Mouse (Mus musculus) liver, embryonic 13.5 days (tissue): ENCODE data around the gene Klc1. TPM values are rescaled to one million over a fixed set of nuclear protein-coding genes. Genes with fewer than 3 reads are reported as not detected.
A peak's percentile ranks its signal among the peaks of the same experiment; 100 is the strongest.
"Not testable (repeated sequence)": the region's sequence is repeated elsewhere in the genome, so short reads cannot be mapped to it uniquely, and the experiment has no call there.

Experiments
- ATAC-seq: fragments of 200-750 bp; cut with Nextera tagmentation; 2 replicates; pipeline ENCODE4 v1.8.0; 2017; ENCODE audit warnings: low read depth, mild to moderate bottlenecking, moderate number of reproducible peaks, moderate library complexity
- DNase-seq: peaks from one replicate; pipeline ENCODE4 v3.0.0; 2022
- H3K27ac ChIP-seq: fragments of 300-500 bp; sonication (generic); 2 replicates; pipeline ENCODE4 v1.5.1; 2015; ENCODE audit warnings: moderate library complexity, mild to moderate bottlenecking, inconsistent platforms
- H3K27me3 ChIP-seq: fragments of 300-500 bp; sonication (generic); 2 replicates; pipeline ENCODE4 v1.6.1; 2015; ENCODE audit warnings: mild to moderate bottlenecking, inconsistent platforms
- H3K36me3 ChIP-seq: fragments of 300-500 bp; sonication (generic); 2 replicates; pipeline ENCODE4 v1.6.1; 2015; ENCODE audit warnings: mild to moderate bottlenecking, inconsistent platforms
- H3K4me1 ChIP-seq: fragments of 300-500 bp; sonication (generic); replicated peaks from 2 replicates; pipeline ENCODE4 v1.6.1; 2015; ENCODE audit warnings: inconsistent platforms
- H3K4me2 ChIP-seq: fragments of 300-500 bp; sonication (generic); 2 replicates; pipeline ENCODE4 v1.6.1; 2015; ENCODE audit warnings: inconsistent platforms, mild to moderate bottlenecking, moderate library complexity
- H3K4me3 ChIP-seq: fragments of 300-500 bp; sonication (generic); replicated peaks from 2 replicates; pipeline ENCODE4 v1.5.1; 2015; ENCODE audit warnings: mild to moderate bottlenecking, inconsistent platforms
- H3K9ac ChIP-seq: fragments of 300-500 bp; sonication (generic); 2 replicates; pipeline ENCODE4 v1.6.1; 2015; ENCODE audit warnings: mild to moderate bottlenecking, inconsistent platforms
- H3K9me3 ChIP-seq: fragments of 300-500 bp; sonication (generic); replicated peaks from 2 replicates; pipeline ENCODE4 v1.6.1; 2016; ENCODE audit warnings: inconsistent platforms
- WGBS: fragments of 180-500 bp; shearing (Covaris S2); methylation state at CpG from one replicate; pipeline ENCODE4 v1.1.7; 2015; ENCODE audit not compliant: insufficient replicate concordance; 5-methylcytosine and 5-hydroxymethylcytosine counted together
- polyA plus RNA-seq: library from polyadenylated mRNA; unstranded; fragments of >200 nt; fragmentation: Nextera tagmentation; extraction: Ambion mirVana; gene quantifications from 2 replicates; pipeline ENCODE4 v1.2.1, GENCODE M21; 2015

Klc1 gene
- polyA plus RNA-seq, 1 experiment from 2014 or later: 22.5 TPM

DNA sequence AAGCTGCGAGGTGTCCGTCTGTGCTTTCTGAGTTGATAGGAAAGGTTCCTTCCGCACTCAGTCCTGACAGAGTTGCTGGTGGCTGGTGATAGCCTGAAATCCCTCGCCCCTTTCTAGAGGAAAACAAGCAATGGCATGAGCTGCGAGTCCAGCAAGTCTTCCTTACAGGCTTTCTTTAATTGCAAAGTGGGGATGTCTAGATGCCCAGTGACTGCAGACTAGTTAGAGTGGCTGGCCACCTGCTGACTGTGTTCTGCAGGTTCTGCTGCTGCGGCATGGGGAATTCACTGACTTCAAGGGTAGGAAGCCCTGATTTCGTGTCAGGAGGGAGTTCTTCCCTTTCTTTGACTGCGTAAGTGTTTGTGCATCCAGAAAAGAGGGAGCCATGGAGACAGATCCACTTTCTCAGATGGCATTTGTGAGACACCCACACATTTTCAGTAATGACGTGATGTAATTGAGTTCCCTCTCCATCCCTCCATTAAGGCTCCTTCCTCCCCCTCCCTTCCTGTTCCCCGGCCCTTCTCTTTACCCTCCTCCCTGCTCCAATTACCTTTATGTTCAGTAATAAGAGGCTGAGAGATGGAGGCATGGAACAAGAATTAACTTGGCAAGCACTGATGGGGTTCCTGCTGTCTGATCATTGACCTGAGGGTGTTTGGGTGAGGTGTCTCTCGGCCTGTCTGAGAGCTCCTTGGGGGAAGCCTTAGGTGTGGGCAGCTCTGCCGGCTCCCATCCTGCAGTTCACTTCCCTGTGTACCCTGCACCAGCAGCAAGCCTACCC, 33.1 kb upstream of the Klc1 start:
- no peak overlapping the region for H3K4me2 ChIP-seq
- H3K27me3 ChIP-seq: no peaks in the 10 kb centered on the region
- 76% methylated on average over 12 of the region's 12 CpGs for WGBS
- no peak overlapping the region for H3K27ac ChIP-seq
- no peaks in the 10 kb centered on the region for H3K9me3 ChIP-seq
- DNase-seq: no peak
- no peak overlapping the region for H3K4me3 ChIP-seq
- no peak overlapping the region for H3K9ac ChIP-seq
- ATAC-seq: no peak
- H3K4me1 ChIP-seq: no peaks in the 10 kb centered on the region; the same call in 1 of the 2 replicates
- peaks cover 30% of the 10 kb centered on the region for H3K36me3 ChIP-seq

- whole genome bisulfite sequencing: 46% methylated on average over 4 of the region's 4 CpGs
- no peak for DNase-seq
- no peak overlapping the region for H3K27ac ChIP-seq
These were observed 32.6 kb upstream of the Klc1 start for GRCm38 (mm10) chr12:111726122-111726463.

DNA sequence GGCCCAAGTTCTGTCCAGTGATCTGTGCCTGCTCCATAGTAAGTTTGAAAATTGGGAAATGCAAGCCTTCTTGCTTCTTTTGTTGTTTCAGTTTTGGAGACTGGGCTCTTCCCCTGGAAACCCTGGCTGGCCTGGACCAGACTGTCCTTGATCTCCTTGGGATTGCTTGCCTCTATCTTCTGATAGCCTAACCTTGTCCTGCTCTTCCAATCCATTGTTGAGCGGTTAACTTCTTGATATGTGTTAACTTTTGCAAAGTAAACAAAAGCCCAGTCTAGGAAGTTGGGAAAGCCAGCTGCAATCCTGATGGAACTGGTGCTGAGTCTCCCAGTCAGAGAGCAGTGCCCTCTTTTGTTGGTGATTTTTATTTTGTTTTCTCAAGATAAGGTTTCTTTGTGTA, 30.7 kb upstream of the Klc1 start:
- no peak for ATAC-seq
- 75% methylated on average over 1 of the region's 1 CpGs for WGBS
- H3K4me2 ChIP-seq: no peak overlapping the region
- H3K27ac ChIP-seq: no peak overlapping the region
- no peak for DNase-seq
- no peak overlapping the region for H3K9ac ChIP-seq
- H3K4me3 ChIP-seq: no peak overlapping the region
- no peaks in the 10 kb centered on the region for H3K9me3 ChIP-seq
- no peaks in the 10 kb centered on the region for H3K27me3 ChIP-seq
- peaks cover 38% of the 10 kb centered on the region for H3K36me3 ChIP-seq
- peaks cover 13% of the 10 kb centered on the region for H3K4me1 ChIP-seq

More at GRCm38 (mm10) chr12:111726122-111726463, 32.6 kb upstream of the Klc1 start:
- no peaks in the 10 kb centered on the region; the same call in 1 of the 2 replicates for H3K4me1 ChIP-seq
- no peak overlapping the region for H3K4me3 ChIP-seq
- H3K27me3 ChIP-seq: no peaks in the 10 kb centered on the region
- no peak for ATAC-seq
- H3K36me3 ChIP-seq: peaks cover 30% of the 10 kb centered on the region
- no peaks in the 10 kb centered on the region for H3K9me3 ChIP-seq
- H3K9ac ChIP-seq: no peak overlapping the region
- H3K4me2 ChIP-seq: no peak overlapping the region

- Histone ChIP-seq H3K4me1 (peaks cover 13% of the 10 kb centered on the region), H3K9me3 (no peaks in the 10 kb centered on the region), H3K4me2 (0 out of 2 replicates have a peak overlapping the region, but pooled peaks have one; percentile 26), H3K27ac (no peak overlapping the region), H3K4me3 (no peak overlapping the region), H3K36me3 (0 out of 2 replicates have a peak, but pooled peaks cover 13% of the 10 kb centered on the region), H3K9ac (no peak overlapping the region; the same call in 1 of the 2 replicates), H3K27me3 (no peaks in the 10 kb centered on the region)
- peak; percentile 82 for ATAC-seq
- DNase-seq: peak; percentile 69
- WGBS: 29% methylated on average over 30 of the region's 30 CpGs
These were observed 26.5 kb upstream of the Klc1 start for GRCm38 (mm10) chr12:111731822-111732807.

DNA sequence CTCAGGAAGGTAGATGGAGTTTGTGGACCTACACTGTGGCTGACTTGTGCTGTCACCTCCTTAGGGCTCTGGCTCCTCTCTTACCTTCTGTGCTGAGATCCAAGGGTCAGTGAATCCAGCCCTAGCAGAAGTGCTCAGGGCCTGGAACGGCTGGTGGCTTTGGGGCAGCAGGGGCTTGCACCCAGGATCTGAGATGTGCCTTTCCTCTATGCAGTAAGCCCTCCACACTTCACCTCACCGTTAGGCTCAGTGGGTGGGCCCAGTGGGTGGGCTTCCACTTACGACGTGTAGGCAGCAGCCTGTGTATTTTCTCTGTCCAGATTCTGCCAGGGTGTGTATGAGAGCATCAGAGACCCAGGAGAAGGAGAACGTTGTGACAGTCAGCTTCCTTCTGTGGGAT, 25.7 kb upstream of the Klc1 start:
- H3K36me3 ChIP-seq: 0 out of 2 replicates have a peak, but pooled peaks cover 11% of the 10 kb centered on the region
- DNase-seq: no peak
- H3K4me1 ChIP-seq: peaks cover 13% of the 10 kb centered on the region
- no peak overlapping the region; the same call in 1 of the 2 replicates for H3K9ac ChIP-seq
- 64% methylated on average over 5 of the region's 5 CpGs for WGBS
- peak; percentile 24; the same call in 1 of the 2 replicates for ATAC-seq
- no peaks in the 10 kb centered on the region for H3K9me3 ChIP-seq
- no peak overlapping the region for H3K27ac ChIP-seq
- H3K4me2 ChIP-seq: no peak overlapping the region
- H3K27me3 ChIP-seq: no peaks in the 10 kb centered on the region
- H3K4me3 ChIP-seq: no peak overlapping the region

DNA sequence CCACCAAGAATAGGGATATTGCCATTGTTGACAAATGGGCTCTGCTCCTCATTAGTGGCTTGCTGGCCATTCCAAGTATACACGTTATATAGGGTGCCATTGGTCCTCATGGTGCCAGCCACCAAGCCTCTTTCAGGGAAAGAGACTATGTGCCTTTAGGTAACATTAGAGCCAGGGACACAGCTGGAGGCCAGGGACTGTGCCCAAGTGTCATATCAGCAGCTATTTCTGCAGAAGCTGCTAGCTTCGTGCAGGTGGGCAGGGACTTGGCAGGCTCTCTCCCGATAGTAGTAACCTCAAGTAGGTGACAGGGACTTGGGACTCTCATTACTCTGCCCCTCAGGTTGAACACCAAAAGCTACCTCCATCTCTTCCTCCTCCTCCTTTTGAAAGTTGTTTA, 23.7 kb upstream of the Klc1 start:
- no peak for ATAC-seq
- Histone ChIP-seq H3K9me3 (no peaks in the 10 kb centered on the region), H3K4me1 (peaks cover 13% of the 10 kb centered on the region), H3K9ac (no peak overlapping the region), H3K27me3 (no peaks in the 10 kb centered on the region), H3K27ac (no peak overlapping the region), H3K4me2 (no peak overlapping the region), H3K4me3 (no peak overlapping the region), H3K36me3 (0 out of 2 replicates have a peak, but pooled peaks cover 8% of the 10 kb centered on the region)
- WGBS: 83% methylated on average over 3 of the region's 3 CpGs
- no peak for DNase-seq

DNA sequence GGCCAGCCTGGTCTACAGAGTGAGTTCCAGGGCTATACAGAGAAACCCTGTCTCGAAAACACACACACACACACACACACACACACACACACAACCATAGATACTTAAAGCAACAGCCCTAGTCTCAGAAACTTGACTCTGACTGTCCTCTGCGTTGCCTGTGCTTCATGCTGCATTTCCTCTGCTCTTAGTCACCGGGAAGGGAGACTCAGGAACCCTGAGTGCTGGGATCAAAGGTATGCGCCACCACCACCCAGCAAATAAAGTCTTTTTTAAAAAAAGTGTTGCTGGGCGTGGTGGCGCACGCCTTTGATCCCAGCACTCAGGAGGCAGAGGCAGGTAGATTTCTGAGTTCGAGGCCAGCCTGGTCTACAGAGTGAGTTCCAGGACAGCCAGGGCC, 22.0 kb upstream of the Klc1 start:
- H3K4me2 ChIP-seq, H3K27ac ChIP-seq, DNase-seq, H3K36me3 ChIP-seq, H3K9ac ChIP-seq, H3K27me3 ChIP-seq, H3K4me3 ChIP-seq, ATAC-seq, H3K9me3 ChIP-seq: not testable (repeated sequence)
- H3K4me1 ChIP-seq: peaks cover 13% of the 10 kb centered on the region
- 81% methylated on average over 8 of the region's 8 CpGs for WGBS

- no peaks in the 10 kb centered on the region for H3K27me3 ChIP-seq
- 60% methylated on average over 9 of the region's 9 CpGs for WGBS
- H3K36me3 ChIP-seq: no peaks in the 10 kb centered on the region
- no peak overlapping the region for H3K27ac ChIP-seq
- DNase-seq (no peak), ATAC-seq (no peak)
- H3K4me3 ChIP-seq: no peak overlapping the region
- H3K9me3 ChIP-seq: no peaks in the 10 kb centered on the region
- no peak overlapping the region for H3K9ac ChIP-seq
- peaks cover 6% of the 10 kb centered on the region for H3K4me1 ChIP-seq
- no peak overlapping the region for H3K4me2 ChIP-seq
These were observed 21.3 kb upstream of the Klc1 start for GRCm38 (mm10) chr12:111737370-111737769.

GRCm38 (mm10) chr12:111738754-111739153, 19.9 kb upstream of the Klc1 start:
- 32% methylated on average over 3 of the region's 3 CpGs for WGBS
- Histone ChIP-seq H3K4me1 (0 out of 2 replicates have a peak, but pooled peaks cover 4% of the 10 kb centered on the region), H3K9ac (no peak overlapping the region), H3K4me2 (no peak overlapping the region), H3K4me3 (no peak overlapping the region), H3K36me3 (no peaks in the 10 kb centered on the region), H3K9me3 (no peaks in the 10 kb centered on the region), H3K27ac (no peak overlapping the region), H3K27me3 (no peaks in the 10 kb centered on the region)
- no peak for DNase-seq
- no peak for ATAC-seq

DNA sequence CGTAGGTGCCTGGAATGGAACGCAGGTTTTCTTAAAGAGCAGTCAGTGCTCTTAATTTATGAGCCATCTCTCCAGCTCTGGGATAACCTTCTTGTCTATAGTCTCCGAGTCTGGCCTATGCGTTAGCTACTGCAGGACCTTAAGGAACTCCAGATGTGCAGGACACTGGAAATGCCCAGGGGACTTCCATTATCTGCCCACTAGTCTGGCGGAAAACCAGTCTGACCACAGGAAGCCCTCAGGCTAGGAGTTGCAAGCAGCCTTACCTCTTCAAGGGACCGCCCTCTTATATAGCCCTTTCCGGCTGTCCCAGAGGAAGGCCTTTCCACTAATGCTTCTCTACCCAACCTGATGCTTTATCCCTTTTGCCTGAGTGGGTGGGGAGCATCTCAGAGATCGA, 17.3 kb upstream of the Klc1 start:
- H3K4me1 ChIP-seq: peaks cover 16% of the 10 kb centered on the region
- DNase-seq: no peak
- no peak overlapping the region for H3K4me2 ChIP-seq
- WGBS: 52% methylated on average over 8 of the region's 8 CpGs
- H3K27me3 ChIP-seq: no peaks in the 10 kb centered on the region
- H3K9ac ChIP-seq: no peak overlapping the region
- ATAC-seq: no peak
- H3K27ac ChIP-seq: no peak overlapping the region
- no peaks in the 10 kb centered on the region for H3K36me3 ChIP-seq
- H3K4me3 ChIP-seq: no peak overlapping the region
- no peaks in the 10 kb centered on the region for H3K9me3 ChIP-seq

DNA sequence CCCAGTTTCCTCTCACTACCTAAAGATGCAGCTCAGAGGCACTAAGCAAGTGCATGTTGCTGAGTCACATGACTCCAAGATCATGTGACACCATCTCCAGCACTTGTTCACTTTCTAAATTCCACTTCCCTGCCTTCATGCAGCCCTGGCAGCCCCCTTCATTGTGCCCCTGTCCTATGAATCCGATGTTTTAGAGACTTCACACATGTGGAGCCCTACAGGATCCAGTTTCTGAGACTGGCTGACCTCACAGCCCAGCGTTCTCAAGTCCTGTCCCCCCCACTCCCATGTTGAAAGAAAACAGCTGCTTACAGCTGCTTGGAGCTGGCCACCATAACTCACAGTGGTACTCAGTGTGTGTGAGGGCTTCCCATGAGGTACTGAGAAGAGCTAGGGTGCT, 15.2 kb upstream of the Klc1 start:
- 64% methylated on average over 2 of the region's 2 CpGs for WGBS
- H3K36me3 ChIP-seq: no peaks in the 10 kb centered on the region
- no peaks in the 10 kb centered on the region for H3K27me3 ChIP-seq
- no peak overlapping the region for H3K4me2 ChIP-seq
- DNase-seq (no peak), ATAC-seq (no peak)
- H3K4me1 ChIP-seq: peaks cover 19% of the 10 kb centered on the region
- H3K27ac ChIP-seq: no peak overlapping the region
- no peak overlapping the region for H3K9ac ChIP-seq
- no peak overlapping the region for H3K4me3 ChIP-seq
- H3K9me3 ChIP-seq: no peaks in the 10 kb centered on the region
